Mouse (Mus musculus) embryo, embryonic 10.5 days (tissue): ENCODE results near the gene Slc8a2.

Experiments
- DNase-seq: peaks from one replicate; pipeline ENCODE4 v3.0.0-alpha.2; 2015; ENCODE audit warnings: low spot score

Gene Slc8a2

GRCm38 (mm10) chr7:16172141-16172581, 42.5 kb downstream of the Slc8a2 start:
- peak; percentile 84 for DNase-seq

DNA sequence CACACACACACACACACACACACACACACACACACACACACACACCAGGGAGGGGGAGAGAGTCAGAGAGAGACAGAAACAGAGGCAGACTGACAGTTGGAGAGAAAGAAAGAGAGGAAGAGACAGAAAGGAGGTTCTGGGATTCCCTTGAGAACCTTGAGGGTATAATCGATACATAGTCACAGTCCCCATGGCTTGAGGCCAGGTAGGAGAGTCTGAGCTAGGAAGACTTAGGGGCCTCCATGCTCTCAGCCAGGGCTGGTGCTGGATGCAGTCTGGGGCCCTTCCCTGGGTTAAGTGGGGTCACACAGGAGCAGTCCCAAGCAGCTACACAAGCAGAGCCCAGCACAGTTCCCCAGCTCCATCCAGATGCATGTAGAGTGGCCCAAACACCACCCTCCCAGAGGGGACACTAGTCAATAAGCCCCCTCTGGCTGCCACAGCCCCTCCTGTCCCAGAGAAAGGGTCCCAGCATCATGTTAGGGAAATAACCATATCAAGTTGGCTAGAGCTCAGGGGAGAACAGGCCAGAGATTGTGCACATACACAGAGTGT, 43.0 kb downstream of the Slc8a2 start:
- peak; percentile 51 for DNase-seq

DNA sequence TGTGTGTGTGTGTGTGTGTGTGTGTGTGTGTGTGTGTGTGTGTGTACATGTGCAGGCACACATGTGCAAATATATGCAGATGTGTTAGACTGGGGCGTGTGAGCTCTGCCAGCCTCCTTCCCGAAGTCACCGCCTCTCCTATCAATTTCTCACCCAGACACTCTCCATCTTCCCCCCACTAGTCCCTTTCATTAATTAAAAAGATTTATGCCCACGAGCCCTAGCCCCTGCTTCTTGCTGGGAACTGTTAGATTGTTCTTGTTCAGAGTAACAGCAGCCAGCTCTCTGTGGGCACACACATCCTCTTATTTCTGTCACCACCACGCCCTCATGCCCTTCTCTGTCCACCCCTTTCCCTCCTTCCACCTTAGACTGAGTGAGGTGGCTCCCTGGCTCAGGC, 43.5 kb downstream of the Slc8a2 start:
- peak; percentile 59 for DNase-seq

DNA sequence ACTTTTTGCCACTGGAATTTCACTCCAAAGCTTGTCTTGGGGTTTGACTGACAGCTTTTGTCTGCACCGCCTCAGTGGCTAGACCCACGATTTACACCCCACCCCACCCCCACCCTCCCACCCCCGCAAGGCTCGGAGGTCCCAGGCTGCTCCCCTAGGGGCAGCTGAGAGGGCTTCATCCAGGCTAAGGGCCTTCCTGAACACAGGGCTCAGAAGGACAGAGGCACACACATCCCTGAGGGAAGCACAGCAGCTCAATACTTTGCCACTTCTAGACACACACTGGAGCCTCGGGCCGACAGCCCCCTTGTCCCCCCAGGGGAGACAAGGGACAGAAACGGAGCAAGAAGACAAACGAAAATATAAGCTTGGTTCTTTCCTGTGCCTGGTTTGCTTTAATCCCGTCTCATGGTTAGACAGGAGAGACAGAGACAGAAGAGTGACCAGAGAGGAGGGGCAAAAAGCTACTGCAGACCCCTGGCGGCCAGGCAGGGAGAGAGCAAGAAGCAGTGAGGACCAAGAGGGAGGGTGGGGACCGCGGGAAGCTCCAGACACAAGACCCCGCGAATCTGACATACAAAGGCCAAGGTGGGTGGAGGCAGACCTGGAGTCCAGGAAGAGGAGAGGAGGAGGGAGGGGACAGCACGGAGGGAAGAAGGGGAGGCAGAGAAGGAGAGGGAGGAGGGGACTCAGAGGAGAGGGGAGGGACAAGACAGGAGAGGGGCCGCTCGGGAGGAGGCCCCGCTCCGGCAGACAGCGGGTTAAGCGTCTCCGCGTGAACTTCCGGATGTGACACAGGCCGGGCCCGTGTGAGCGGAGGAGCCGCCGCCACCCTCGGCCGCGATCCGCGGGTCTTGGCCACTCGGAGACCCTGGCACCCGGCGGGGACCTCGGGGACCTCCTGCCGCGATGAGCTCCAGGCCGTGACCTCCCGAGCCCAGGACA, 45.2 kb downstream of the Slc8a2 start, which contains the start of gene Meis3:
TSS of gene Meis3 (plus strand) at position 494 of the 945 bp plus-strand sequence.
- peak; percentile 86 for DNase-seq

DNA sequence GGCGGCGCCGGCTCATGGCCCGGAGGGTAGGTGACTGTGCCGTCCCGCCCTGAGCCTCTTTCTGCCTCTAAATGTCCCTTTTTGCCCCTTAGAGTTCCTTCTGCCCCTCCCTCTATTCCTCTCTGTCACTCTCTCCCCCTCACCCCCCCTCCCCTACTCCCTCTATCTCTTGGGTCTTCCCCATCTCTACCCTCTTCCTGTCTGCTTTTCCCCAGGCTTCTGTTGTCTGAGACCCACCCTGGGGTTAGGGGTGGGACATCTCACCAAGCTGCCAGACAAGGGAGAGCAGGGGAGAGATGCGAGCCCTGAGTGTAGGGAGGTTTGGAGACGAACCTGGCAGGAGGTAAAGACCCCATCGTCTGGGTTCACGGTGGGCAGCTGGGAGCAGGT, 45.9 kb downstream of the Slc8a2 start:
- peak; percentile 34 for DNase-seq

GRCm38 (mm10) chr7:16178114-16178513, 48.5 kb downstream of the Slc8a2 start:
- DNase-seq: no peak

- peak; percentile 69 for DNase-seq
These were observed 54.0 kb downstream of the Slc8a2 start for GRCm38 (mm10) chr7:16183663-16184062.

DNA sequence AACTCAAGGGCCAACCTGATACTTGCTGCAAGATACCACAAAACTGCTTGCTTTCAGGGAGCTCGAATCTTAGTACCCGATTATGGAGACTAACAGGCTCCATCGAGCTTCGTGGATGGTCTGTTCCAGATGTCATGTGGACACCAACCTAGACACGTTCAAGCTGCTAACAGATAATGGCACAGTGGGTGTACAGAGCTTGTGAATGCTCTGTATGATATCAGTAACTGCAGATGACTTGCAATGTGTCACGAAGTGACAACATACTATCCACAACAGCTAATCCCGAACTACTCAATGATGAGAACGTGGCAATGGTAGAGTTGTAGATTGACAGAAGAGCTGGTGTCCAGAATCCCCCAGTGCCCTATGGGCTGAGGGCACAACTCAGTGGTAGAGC, 57.9 kb downstream of the Slc8a2 start:
- DNase-seq: no peak

DNA sequence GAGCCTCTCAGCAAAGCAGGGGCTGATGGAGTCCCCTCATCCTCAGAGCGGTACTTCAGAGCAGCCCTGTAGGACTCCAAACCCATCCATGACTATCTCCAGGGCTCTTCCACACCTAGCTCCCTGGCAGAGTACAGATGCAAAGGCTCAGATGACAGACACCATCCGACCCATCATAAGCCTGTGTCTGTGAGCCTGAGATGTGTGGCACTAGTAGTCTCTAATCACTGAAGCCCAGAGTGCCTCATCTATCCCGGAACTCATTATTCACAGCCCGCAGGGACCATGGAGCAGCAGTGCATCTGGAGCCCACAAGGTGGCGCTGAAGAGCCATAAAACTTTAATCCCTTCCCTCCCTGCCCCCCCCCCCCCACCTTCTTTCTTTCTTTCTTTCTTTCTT, 62.7 kb downstream of the Slc8a2 start:
- peak; percentile 89 for DNase-seq

GRCm38 (mm10) chr7:16193702-16194101, 64.1 kb downstream of the Slc8a2 start:
- DNase-seq: no peak

- DNase-seq: no peak
These were observed 67.0 kb downstream of the Slc8a2 start for GRCm38 (mm10) chr7:16196616-16197015.

DNA sequence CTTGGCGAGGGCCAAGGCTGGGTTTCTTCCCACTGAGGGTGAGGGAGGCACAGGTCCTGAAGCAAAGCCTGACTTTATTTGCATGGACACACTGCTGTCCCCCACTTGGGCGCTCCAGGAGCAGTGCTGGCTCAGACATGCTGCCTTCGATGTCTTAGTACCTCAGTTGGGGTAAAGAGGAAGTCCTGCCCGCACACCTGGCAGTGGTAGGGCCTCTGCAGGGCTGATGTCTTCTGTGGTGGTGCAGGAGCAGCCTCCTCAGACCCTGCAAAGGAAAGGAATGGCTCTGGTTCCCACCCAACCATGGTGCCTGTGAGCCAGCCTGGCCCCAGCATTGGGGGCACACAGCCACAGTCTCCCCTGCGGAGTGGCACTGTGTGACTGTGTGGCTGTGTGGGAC, 67.5 kb downstream of the Slc8a2 start:
- no peak for DNase-seq

- no peak for DNase-seq
These were observed 68.9 kb downstream of the Slc8a2 start for GRCm38 (mm10) chr7:16198540-16198939.

DNA sequence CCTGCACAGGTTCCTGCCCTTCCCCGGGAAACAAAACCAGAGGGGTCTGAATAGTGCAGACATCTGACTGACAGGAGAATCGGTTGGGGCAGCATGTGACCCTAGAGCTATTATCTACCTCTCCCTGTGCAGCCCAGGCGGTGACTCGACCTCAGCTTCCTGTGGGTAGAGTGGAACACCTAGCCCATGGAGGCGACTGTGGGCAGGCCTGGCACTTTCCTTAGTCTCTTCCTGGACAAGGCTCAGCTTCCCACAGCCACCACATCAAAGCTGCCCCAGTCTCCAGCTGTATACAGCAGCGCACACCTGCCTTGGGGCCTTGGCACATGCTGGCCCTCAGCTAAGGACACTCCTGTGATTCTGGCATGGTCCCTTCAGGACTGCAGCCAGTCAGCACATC, 71.5 kb downstream of the Slc8a2 start:
- DNase-seq: no peak

DNA sequence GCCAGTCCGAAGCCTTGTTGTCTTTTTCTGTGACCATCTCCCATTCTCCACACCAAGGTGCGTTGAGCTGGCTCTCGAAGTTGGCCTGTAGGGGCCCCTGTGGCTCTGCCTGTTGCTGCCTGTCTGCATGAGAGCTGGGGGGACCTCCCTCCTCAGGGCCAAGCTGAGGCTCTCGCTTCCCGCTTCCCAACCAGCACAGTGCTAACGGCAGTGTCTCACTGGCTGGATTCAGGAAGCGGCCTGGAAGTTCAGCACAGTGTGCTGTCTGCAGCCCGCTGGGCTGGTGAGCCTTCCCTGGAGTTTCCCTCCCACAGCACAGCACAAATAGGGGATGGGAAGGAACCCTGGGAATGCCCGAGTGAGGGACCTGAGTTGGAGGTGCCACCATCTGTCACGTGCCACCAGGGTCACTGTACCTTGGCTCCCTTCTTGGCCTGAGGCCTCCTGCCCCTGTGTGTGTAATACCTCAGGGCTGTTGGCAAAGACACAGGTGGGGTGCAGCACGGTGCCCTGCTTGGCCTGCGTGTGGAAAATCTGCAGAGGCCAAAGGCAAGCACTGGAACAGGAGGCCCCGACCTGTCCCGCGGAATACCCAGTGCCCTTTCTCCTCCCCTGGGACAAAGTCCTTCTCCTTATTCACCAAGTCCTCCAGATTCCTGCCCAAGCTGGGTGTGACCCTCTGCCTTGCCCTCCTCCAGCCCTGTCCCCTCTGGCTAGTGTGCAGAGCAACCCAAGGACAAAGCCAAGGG, 73.3 kb downstream of the Slc8a2 start:
- no peak for DNase-seq

GRCm38 (mm10) chr7:16203505-16203903, 73.9 kb downstream of the Slc8a2 start:
- no peak for DNase-seq

DNA sequence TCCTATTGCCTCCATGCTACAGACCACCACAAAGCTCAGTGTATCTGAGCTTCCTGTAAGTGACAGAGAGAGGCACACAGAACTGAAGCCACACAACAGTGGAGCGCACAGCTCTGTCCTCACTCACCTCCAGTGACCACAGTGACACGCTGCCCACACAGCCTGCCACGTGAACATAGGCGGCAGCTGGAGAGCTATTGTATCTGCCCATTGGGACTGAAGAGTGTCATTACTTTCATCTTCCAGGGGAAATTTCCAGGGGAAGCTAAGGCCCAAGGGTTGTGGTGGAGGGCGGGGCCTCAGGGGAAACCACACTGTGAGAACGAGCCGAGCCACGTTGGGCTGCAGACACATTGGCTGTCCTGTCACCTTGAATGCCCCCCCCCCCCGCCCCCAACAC, 75.2 kb downstream of the Slc8a2 start:
- no peak for DNase-seq

GRCm38 (mm10) chr7:16207076-16207475, 77.5 kb downstream of the Slc8a2 start:
- DNase-seq: no peak

GRCm38 (mm10) chr7:16207496-16207895, 77.9 kb downstream of the Slc8a2 start:
- no peak for DNase-seq

- no peak for DNase-seq
These were observed 79.4 kb downstream of the Slc8a2 start for GRCm38 (mm10) chr7:16208781-16209665.
